Mouse (Mus musculus) lung, postnatal 25 days (tissue): Measurements from ENCODE around the gene Higd1b.

Experiments used
- DNase-seq: peaks from one replicate; pipeline ENCODE4 v3.0.0; 2022; ENCODE audit warnings: low spot score

Higd1b gene

GRCm38 (mm10) chr11:102838616-102839150, 3.0 kb downstream of the Higd1b start:
- no peak for DNase-seq

DNA sequence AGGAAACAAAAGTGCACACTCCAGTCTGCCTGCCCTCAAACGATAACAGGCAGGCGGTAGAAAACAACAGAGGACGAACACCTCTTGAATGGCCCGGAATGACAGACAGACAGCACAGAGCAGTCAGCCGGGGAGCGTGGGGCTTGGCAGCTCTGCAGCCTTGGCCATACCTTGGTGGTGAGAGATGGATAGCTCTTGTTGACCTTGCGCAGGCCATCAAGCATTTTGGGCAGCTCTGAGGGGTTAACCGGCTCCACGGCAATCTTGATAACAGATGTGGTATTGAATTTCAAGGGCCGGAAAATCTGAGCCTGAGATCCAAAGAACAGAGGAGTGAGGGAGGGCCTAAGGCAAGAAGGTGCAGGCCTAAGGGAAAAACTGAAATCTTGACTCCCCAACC, 10.3 kb downstream of the Higd1b start:
- no peak for DNase-seq

DNA sequence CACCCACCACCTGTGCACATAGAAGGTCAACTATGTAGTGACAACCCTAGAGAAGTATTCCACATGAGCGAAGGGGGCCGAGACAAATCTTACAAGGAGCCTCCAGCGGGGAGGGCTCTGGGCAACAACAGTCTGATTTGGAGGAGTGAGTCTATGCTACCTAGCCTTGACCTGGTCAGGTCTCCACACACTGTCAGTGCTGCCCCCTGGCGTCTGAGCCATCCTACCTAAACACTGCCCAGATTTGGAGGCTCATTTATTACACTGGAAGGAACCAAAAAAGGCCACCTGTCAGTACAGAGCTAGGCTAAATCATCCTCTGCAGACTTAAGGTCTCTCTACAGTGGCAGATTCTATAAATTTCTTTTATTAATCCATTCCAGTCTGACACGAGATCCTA, 16.2 kb downstream of the Higd1b start:
- peak; percentile 62 for DNase-seq

GRCm38 (mm10) chr11:102853760-102854159, 18.1 kb downstream of the Higd1b start:
- no peak for DNase-seq

- DNase-seq, result no peak
These were observed 20.3 kb downstream of the Higd1b start for GRCm38 (mm10) chr11:102855941-102856340.

DNA sequence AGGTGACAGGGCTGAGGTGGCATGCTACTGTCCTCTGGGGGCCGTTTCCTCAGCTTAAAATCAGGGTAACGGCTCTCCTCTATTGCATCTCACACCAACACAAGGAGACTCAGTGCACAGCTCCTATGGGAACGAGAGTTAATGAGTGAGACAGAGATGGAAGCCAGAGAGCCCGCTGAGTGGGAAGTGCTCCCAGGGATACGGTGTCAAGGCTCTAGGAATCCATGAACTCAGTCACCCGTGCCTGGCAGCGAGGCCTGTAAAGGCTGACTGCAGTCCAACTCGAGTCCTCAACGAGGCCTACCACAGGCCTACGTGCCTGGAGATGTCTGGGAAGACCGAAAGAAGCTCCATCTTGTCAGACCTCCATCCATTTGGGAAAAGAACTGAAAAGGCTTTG, 23.3 kb downstream of the Higd1b start:
- no peak for DNase-seq

DNA sequence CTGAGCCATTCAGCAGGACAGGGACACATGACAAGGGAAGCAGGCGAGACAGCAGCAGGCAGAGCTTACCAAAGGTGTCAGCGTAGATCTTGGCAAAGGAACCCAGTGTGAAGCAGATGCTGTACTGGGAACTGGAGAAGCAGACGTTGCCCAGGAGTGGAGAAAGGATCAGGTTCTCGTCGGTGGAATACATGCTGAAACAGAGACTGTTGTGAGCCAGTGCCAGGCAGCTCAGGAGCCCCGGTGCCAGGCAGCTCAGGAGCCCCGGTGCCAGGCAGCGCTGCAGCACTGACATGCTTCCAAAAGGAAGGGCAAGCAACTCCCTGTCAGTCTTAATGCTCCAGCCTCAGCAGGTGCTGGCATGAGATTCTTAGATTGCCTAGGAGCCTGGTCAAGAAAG, 24.3 kb downstream of the Higd1b start:
- no peak for DNase-seq

DNA sequence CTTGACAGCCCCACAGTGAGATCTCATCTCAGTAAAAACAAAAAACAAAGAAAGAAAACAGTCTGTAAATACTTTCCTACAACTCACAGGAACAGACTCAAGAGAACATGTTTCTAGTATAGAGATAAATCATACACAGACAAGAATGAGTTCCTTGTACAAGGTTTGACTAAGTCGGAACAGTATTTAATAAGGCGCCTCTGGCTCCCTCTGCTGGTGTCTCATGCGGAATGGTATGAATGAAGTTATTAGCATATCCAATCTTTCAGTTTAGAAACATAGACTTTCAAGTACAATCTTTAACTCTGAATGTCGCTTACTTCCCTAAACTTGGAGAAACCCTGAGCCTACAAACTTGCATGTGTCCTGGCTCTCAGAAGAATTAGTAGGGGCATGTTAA, 28.6 kb downstream of the Higd1b start:
- peak; percentile 60 for DNase-seq

DNA sequence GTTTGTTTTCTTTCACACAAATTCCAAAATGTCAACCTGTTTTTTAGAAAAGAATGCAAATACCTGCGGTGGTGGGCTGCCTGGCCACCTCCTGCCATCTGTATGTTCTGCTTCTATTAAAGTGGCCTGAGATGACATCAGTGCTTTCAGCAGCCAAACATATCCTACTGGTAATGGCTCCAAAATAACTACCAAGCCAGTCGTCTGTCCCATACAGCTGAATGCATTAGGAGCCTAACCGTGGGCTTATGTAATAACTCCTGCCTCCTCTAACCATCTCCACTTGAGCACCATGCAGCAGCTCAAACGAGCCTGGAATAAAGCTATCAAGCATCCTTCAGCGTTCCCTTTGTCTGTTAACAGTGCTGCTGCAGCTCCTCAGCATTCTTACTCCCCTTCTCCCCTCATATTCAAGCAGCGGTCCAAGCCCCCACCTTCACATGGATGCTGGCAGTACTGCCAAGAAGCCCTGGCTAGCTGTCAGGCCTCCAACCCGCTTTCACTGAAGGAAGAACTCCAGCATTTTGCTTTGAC, 39.2 kb downstream of the Higd1b start:
- no peak for DNase-seq

DNA sequence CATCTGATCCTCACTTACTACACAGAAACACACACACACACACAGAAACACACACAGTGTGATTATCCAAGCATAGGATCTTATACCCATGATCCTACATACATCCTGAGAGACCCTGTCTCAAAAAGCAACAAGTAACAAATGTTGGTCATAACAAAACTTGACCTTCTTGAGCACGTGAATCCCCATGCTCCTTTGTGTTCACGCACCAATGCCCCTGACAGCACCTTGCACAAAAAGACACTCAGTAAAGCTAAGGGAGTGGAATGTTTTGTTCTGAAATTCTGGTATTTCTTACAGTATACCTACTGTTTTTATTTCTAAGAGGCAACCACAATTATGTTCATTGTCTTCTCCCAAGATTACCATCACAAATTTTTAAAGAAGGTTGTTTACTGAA, 43.9 kb downstream of the Higd1b start:
- no peak for DNase-seq

GRCm38 (mm10) chr11:102880585-102881313, 45.1 kb downstream of the Higd1b start, which contains the start of the genes Eftud2 and Ccdc103:
Gene Eftud2 (minus strand): TSS chr11:102880985.
Gene Ccdc103 (plus strand): TSS chr11:102881204.
- DNase-seq, result peak; percentile 92

DNA sequence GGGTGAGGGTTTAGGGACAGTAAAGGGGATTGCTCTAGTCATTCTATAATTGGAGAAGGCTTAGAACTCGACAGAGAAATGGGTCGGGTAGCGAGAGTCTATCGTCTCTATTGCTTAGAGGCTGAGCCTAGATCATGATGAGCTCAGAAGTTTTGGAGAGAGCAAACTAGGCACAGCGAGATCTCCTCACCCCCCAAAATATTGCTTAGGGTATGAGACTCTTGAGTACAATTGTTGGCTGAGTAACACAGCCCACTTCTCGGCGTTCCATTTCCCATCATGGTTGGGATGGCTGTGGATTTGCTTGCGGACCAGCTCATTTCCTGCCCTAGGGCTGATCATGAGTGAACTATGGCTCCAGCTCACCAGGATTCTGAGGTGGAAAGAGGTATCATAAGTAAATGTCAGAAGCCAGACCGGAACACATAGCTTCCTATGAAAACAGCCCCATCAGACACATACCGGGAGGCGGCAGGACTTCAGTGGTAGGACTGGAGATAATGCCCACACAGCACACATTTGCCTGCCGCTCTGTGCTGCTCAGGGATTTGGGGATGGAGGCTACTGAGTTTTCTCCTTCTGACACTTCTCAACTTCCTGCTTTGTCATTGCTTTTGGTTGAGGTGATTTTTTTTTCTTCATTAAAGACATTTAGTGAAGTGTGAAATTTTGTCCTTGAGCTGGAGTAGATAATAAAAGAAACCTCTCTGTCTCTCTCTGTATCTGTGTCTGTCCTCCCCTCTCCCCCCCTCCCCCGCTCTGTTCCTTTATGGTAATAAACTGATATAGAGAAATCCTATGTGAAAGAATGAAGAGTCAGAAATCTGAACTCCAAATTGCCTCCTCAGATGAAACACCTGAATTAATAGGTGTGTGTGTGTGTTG, 45.9 kb downstream of the Higd1b start:
- DNase-seq, result no peak

DNA sequence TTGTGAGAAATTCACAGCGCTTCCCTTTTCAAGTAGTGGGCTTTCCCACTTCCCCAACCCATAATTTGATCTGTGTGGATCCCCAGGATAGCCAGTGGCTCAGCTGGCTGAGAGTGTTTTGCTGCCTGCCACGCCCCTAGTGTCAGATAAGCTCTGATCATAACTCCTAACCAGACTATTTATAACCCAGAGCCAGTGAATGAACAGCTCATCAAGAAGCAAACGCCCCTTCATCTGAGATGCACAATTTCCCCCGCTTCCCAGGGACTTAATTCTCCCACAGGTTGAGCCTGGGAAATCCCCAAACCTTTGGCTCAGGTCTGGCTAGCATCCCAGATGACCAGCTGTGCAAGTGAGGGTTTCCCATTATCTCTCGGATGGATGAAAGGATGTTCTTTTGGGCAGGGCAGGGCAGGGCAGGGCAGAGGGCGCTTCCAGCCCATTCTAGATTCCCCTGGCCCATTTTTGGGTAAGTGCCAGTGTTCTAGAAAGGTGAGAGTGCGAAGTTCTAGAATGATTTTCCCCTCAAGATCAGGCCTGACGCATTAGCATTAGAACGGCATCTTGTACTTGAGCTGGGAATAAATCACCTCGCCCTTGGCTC, 49.1 kb downstream of the Higd1b start, which contains the start of gene Fam187a:
Gene Fam187a, plus strand, starts transcription at position 554 of the 604 bp plus-strand sequence.
- no peak for DNase-seq

- DNase-seq, result no peak
These were observed 51.8 kb downstream of the Higd1b start for GRCm38 (mm10) chr11:102887433-102887832.
